Mouse (Mus musculus) cerebellum, adult 2 months (tissue): Measurements from ENCODE around the gene Gps2.

Experiments used
- CTCF ChIP-seq: fragments of 200-500 bp; IDR thresholded peaks from 2 replicates; pipeline ENCODE4 v1.5.1; 2011; ENCODE audit warnings: low read depth, mild to moderate bottlenecking, control low read depth, low read length, moderate library complexity, borderline replicate concordance; ENCODE audit not compliant: insufficient read depth
- POLR2A ChIP-seq: fragments of 200-500 bp; IDR thresholded peaks from 2 replicates; pipeline ENCODE4 v1.6.1; 2011; ENCODE audit warnings: low read length, control low read depth, borderline replicate concordance; ENCODE audit not compliant: insufficient read depth

DNA sequence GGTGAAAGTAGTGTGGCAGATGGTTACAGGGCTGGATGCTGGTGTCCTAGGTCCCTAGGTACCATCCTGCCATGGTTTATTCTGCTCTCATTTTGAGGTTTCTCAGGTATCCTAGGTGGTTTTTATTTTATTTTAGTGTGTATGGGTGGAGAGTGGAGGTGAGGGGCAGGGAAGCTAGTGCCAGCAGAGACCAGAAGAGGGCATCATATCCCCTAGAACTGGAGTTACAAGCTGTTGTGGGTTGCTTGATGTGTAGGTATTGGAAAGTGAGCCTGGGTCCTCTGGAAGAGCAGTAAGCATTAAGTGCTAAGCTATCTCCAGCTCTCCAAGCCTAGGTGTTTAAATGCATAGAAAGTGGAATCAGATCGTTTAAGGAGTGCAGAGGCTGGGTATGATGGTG lies 38.6 kb downstream of the Gps2 start:
- no peak for TF ChIP-seq CTCF
- TF ChIP-seq POLR2A: no peak
